ENCODE assay signal across 9 mouse cellular contexts in the genomic region with DNA sequence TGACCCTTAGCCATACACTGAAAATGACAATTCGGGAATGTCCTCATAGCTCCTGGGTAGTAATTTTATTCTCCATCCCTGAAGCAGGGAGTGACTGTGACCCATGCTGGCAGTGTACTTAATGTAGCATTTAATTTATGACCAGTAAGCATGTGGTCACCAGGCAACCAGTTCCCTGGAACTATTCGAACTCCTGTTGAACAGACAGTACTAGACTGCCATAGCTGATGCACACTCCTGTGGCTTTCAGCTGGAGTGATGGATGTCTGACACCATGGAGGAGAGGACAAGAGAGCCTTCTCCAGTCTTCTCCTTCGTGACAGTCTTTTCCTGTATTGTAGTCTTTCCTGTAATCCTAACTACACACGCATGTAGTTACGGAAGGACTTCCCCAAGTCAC. TPM values are rescaled to one million over a fixed set of nuclear protein-coding genes. Genes with fewer than 3 reads are reported as not detected.
DNase-seq lines count a peak whose midpoint lies in the region; ATAC-seq and TF ChIP-seq lines count a peak whose summit lies in the region.
"Had no signal": no experiment of that assay in that cellular context is flagged by ENCODE, and none has a peak within 500 bp of the region (broad histone marks: within the 10 kb centered on the region; RNA-seq: fewer than 3 reads in every experiment).

No protein-coding gene starts in this region.

- peak overlapping the region; percentile 6; the same call in 1 of the 2 replicates for H3K27ac ChIP-seq in kidney, postnatal 0 days
- no peak overlapping the region; the same call in 1 of the 2 replicates for H3K27ac ChIP-seq in embryonic facial prominence, embryonic 10.5 days (replicated peaks)
- H3K27ac ChIP-seq in limb, embryonic 10.5 days: peak overlapping the region; percentile 22; the same call in 1 of the 2 replicates

- DNase-seq in heart, adult 11 months: peak; percentile 82
- no peak for DNase-seq in heart, postnatal 14 days
- peak; percentile 77 for DNase-seq in kidney, postnatal 0 days (ENCODE audit: low spot score)
- DNase-seq in kidney, postnatal 36 days: no peak
- no peak for DNase-seq in embryonic facial prominence, embryonic 10.5 days (ENCODE audit: low spot score)
- DNase-seq in limb, embryonic 10.5 days (ENCODE audit: low spot score): peak; percentile 49
- no peak for DNase-seq in adipocyte (ENCODE audit: low spot score)
- DNase-seq: gastrocnemius, adult 2 months had no signal

- H3K27me3 ChIP-seq in kidney, postnatal 0 days (ENCODE audit: insufficient read depth, low read length): no peaks in the 10 kb centered on the region
- no peaks in the 10 kb centered on the region for H3K27me3 ChIP-seq in embryonic facial prominence, embryonic 10.5 days (replicated peaks; ENCODE audit: low read depth, poor library complexity, severe bottlenecking)
- no peaks in the 10 kb centered on the region for H3K27me3 ChIP-seq in limb, embryonic 10.5 days (ENCODE audit: low read depth, poor library complexity, severe bottlenecking)

- intact Hi-C loops in heart, postnatal 14 days (cut with DNase I): loop anchor here (10.0 kb wide), 1 partner anchor 1814 kb away; a partner anchor contains a TSS

- 44% methylated on average over 5 of the region's 5 CpGs for WGBS in kidney, postnatal 0 days
- WGBS in embryonic facial prominence, embryonic 10.5 days: 86% methylated on average over 5 of the region's 5 CpGs
- 76% methylated on average over 5 of the region's 5 CpGs for WGBS in limb, embryonic 10.5 days

- no peak overlapping the region for H3K9ac ChIP-seq in kidney, postnatal 0 days (ENCODE audit: low read depth, low read length)

- H3K36me3 ChIP-seq in kidney, postnatal 0 days (ENCODE audit: insufficient read depth, low read length): no peaks in the 10 kb centered on the region
- no peaks in the 10 kb centered on the region for H3K36me3 ChIP-seq in embryonic facial prominence, embryonic 10.5 days (replicated peaks)
- no peaks in the 10 kb centered on the region for H3K36me3 ChIP-seq in limb, embryonic 10.5 days

- TF ChIP-seq CTCF in kidney, postnatal 0 days (IDR thresholded peaks at IDR 0.05; ENCODE audit: low read depth): no peak

- H3K4me2 ChIP-seq in kidney, postnatal 0 days (ENCODE audit: low read length): peak overlapping the region; percentile 70; the same call in 1 of the 2 replicates

- no peak; the same call in 1 of the 2 replicates for ATAC-seq in kidney, postnatal 0 days (replicated peaks; ENCODE audit: low FRiP score, low read depth)
- no peak for ATAC-seq in megakaryocyte-erythroid progenitor cell, adult 5-6 weeks (replicated peaks; ENCODE audit: low FRiP score, low TSS enrichment, poor library complexity, severe bottlenecking)

- peaks cover 9% of the 10 kb centered on the region for H3K4me1 ChIP-seq in kidney, postnatal 0 days (replicated peaks; ENCODE audit: insufficient read depth, low read length)
- H3K4me1 ChIP-seq in embryonic facial prominence, embryonic 10.5 days: peaks cover 38% of the 10 kb centered on the region
- peaks cover 31% of the 10 kb centered on the region for H3K4me1 ChIP-seq in limb, embryonic 10.5 days

- no peak overlapping the region for H3K4me3 ChIP-seq in kidney, postnatal 0 days (replicated peaks; ENCODE audit: low read depth, low read length)
- H3K4me3 ChIP-seq in embryonic facial prominence, embryonic 10.5 days: peak overlapping the region; percentile 60; the same call in 1 of the 2 replicates
- peak overlapping the region; percentile 27; the same call in 1 of the 2 replicates for H3K4me3 ChIP-seq in limb, embryonic 10.5 days

- no peaks in the 10 kb centered on the region for H3K9me3 ChIP-seq in kidney, postnatal 0 days (replicated peaks; ENCODE audit: low read length)
- no peaks in the 10 kb centered on the region for H3K9me3 ChIP-seq in embryonic facial prominence, embryonic 10.5 days
- no peaks in the 10 kb centered on the region for H3K9me3 ChIP-seq in limb, embryonic 10.5 days (replicated peaks)

RNA-seq across cellular contexts. Expression of a gene that starts 1.8 kb away (rescaled TPM):
- total RNA-seq in heart, postnatal 14 days (2021): 100 to 1,000 TPM; 465 to 538 TPM
- 7.6 and 8.3 TPM in 2 replicates for polyA plus RNA-seq in kidney, postnatal 0 days (2015; fragmentation: Nextera tagmentation; extraction: Ambion mirVana)
- polyA plus RNA-seq in embryonic facial prominence, embryonic 10.5 days (2016; fragmentation: Nextera tagmentation; extraction: Ambion mirVana): 2.7 and 3.0 TPM in 2 replicates
- 2.4 and 4.5 TPM in 2 replicates for polyA plus RNA-seq in limb, embryonic 10.5 days (2016; fragmentation: Nextera tagmentation; extraction: Ambion mirVana)
- 115 and 209 TPM in 2 replicates for total RNA-seq in megakaryocyte-erythroid progenitor cell, adult 5-6 weeks (2014; fragmentation: Nextera tagmentation)
- 683 and 1,187 TPM in 2 replicates for total RNA-seq in megakaryocyte-erythroid progenitor cell, adult 5-6 weeks (2017)

RNA-seq across cellular contexts. Expression of a gene that starts 4.7 kb away (rescaled TPM):
- total RNA-seq in heart, postnatal 14 days (2021): 100 to 1,000 TPM in 1 of 2 experiments, 10 to 100 TPM in 1; 49.0 to 131 TPM
- 3.3 and 4.9 TPM in 2 replicates for polyA plus RNA-seq in kidney, postnatal 0 days (2015; fragmentation: Nextera tagmentation; extraction: Ambion mirVana)
- polyA plus RNA-seq in embryonic facial prominence, embryonic 10.5 days (2016; fragmentation: Nextera tagmentation; extraction: Ambion mirVana): 4.8 and 5.5 TPM in 2 replicates
- polyA plus RNA-seq in limb, embryonic 10.5 days (2016; fragmentation: Nextera tagmentation; extraction: Ambion mirVana): 8.0 and 11.7 TPM in 2 replicates
- 41.1 and 66.5 TPM in 2 replicates for total RNA-seq in megakaryocyte-erythroid progenitor cell, adult 5-6 weeks (2014; fragmentation: Nextera tagmentation)
- total RNA-seq in megakaryocyte-erythroid progenitor cell, adult 5-6 weeks (2017): 1,297 and 1,759 TPM in 2 replicates

RNA-seq across cellular contexts. Expression of a gene that starts 6.2 kb away (rescaled TPM):
- 10 to 100 TPM; 13.1 to 34.3 TPM for total RNA-seq in heart, postnatal 14 days (2021)
- 3.9 and 4.0 TPM in 2 replicates for polyA plus RNA-seq in kidney, postnatal 0 days (2015; fragmentation: Nextera tagmentation; extraction: Ambion mirVana)
- 6.5 and 7.7 TPM in 2 replicates for polyA plus RNA-seq in embryonic facial prominence, embryonic 10.5 days (2016; fragmentation: Nextera tagmentation; extraction: Ambion mirVana)
- polyA plus RNA-seq in limb, embryonic 10.5 days (2016; fragmentation: Nextera tagmentation; extraction: Ambion mirVana): 4.7 and 5.3 TPM in 2 replicates
- total RNA-seq in megakaryocyte-erythroid progenitor cell, adult 5-6 weeks (2014; fragmentation: Nextera tagmentation): 189 and 293 TPM in 2 replicates
- total RNA-seq in megakaryocyte-erythroid progenitor cell, adult 5-6 weeks (2017): 189 and 625 TPM in 2 replicates
- total RNA-seq: gastrocnemius, adult 2 months had no signal

RNA-seq across cellular contexts. Expression of a gene that starts 14.2 kb away (rescaled TPM):
- 1 to 10 TPM; 3.7 to 7.4 TPM for total RNA-seq in heart, postnatal 14 days (2021)
- 0.37 and 0.43 TPM in 2 replicates for polyA plus RNA-seq in kidney, postnatal 0 days (2015; fragmentation: Nextera tagmentation; extraction: Ambion mirVana)
- 1.1 TPM in 2 replicates for polyA plus RNA-seq in embryonic facial prominence, embryonic 10.5 days (2016; fragmentation: Nextera tagmentation; extraction: Ambion mirVana)
- 0.56 and 0.69 TPM in 2 replicates for polyA plus RNA-seq in limb, embryonic 10.5 days (2016; fragmentation: Nextera tagmentation; extraction: Ambion mirVana)
- 31.9 and 110 TPM in 2 replicates for total RNA-seq in megakaryocyte-erythroid progenitor cell, adult 5-6 weeks (2014; fragmentation: Nextera tagmentation)
- total RNA-seq in megakaryocyte-erythroid progenitor cell, adult 5-6 weeks (2017): 85.7 and 165 TPM in 2 replicates

RNA-seq across cellular contexts. Expression of a gene that starts 14.8 kb away (rescaled TPM):
- 10 to 100 TPM; 21.6 to 40.3 TPM for total RNA-seq in heart, postnatal 14 days (2021)
- 0.71 and 0.83 TPM in 2 replicates for polyA plus RNA-seq in kidney, postnatal 0 days (2015; fragmentation: Nextera tagmentation; extraction: Ambion mirVana)
- 0.97 and 1.2 TPM in 2 replicates for polyA plus RNA-seq in embryonic facial prominence, embryonic 10.5 days (2016; fragmentation: Nextera tagmentation; extraction: Ambion mirVana)
- 1.3 and 1.4 TPM in 2 replicates for polyA plus RNA-seq in limb, embryonic 10.5 days (2016; fragmentation: Nextera tagmentation; extraction: Ambion mirVana)
- total RNA-seq in megakaryocyte-erythroid progenitor cell, adult 5-6 weeks (2014; fragmentation: Nextera tagmentation): 31.6 and 53.6 TPM in 2 replicates
- total RNA-seq in megakaryocyte-erythroid progenitor cell, adult 5-6 weeks (2017): 69.9 and 132 TPM in 2 replicates

Comparison
In these comparisons a context has a peak if more than half of its experiments do, and no peak if none do; other contexts are left out.
1. DNase-seq: peak in heart, adult 11 months (single experiment), kidney, postnatal 0 days (single experiment) and limb, embryonic 10.5 days (single experiment); none in heart, postnatal 14 days (0 of 2), kidney, postnatal 36 days (0 of 2), embryonic facial prominence, embryonic 10.5 days (single experiment) and adipocyte (single experiment).